Mouse (Mus musculus) bone marrow macrophage, adult 2 months (primary cell): ENCODE results near the gene Boll. TPM values are rescaled to one million over a fixed set of nuclear protein-coding genes. Genes with fewer than 3 reads are reported as not detected.

Experiments
- H3K27ac ChIP-seq: 2 replicates; pipeline ENCODE4 v1.5.1; 2012; ENCODE audit warnings: low read depth, low read length; ENCODE audit not compliant: insufficient read depth
- H3K4me1 ChIP-seq: 2 replicates; pipeline ENCODE4 v1.6.1; 2012; ENCODE audit warnings: low read length; ENCODE audit not compliant: control insufficient read depth, insufficient read depth
- H3K4me3 ChIP-seq: 2 replicates; pipeline ENCODE4 v1.5.1; 2012; ENCODE audit warnings: mild to moderate bottlenecking, low read length, moderate library complexity; ENCODE audit not compliant: insufficient read depth
- CTCF ChIP-seq: IDR thresholded peaks from 2 replicates; pipeline ENCODE4 v1.5.1; 2012; ENCODE audit warnings: low read depth, mild to moderate bottlenecking, low read length, moderate library complexity
- POLR2A ChIP-seq: IDR thresholded peaks from 2 replicates; pipeline ENCODE4 v1.6.1; 2012; ENCODE audit warnings: mild to moderate bottlenecking, low read depth, low read length, borderline replicate concordance
- polyA plus RNA-seq: library from polyadenylated mRNA; stranded (reverse); fragments of >200 nt; gene quantifications from 2 replicates; pipeline ENCODE4 v1.2.4, GENCODE M21; 2012; ENCODE audit not compliant: missing spikeins, insufficient read depth, insufficient read length

The Boll gene
- polyA plus RNA-seq, 1 experiment = not detected

GRCm38 (mm10) chr1:55246374-55246773 lies 116.9 kb downstream of the Boll start:
- no peak overlapping the region for H3K4me3 ChIP-seq
- TF ChIP-seq POLR2A = no peak
- TF ChIP-seq CTCF = no peak
- no peak overlapping the region for H3K27ac ChIP-seq
- peaks cover 4% of the 10 kb centered on the region; the same call in 1 of the 2 replicates for H3K4me1 ChIP-seq

DNA sequence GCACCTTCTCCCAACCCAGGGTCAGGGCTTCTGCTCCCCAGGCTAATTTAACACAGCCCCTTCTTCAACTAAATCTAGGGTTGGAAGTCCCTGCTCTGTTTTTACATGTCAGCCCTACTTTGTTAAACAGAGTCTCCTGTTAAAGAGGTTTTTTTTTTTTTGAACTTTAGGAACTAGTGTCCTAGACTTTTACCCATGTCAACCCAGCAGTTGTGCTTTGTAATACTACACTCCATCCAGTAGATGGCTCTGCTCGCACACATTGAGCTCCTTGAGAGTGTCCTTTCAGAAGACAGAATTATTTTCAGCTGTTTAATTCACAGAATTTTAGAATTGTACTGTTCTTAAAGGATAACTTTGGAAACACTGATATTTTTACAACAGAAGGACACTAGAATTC lies 124.0 kb downstream of the Boll start:
- TF ChIP-seq CTCF (no peak), POLR2A (no peak)
- Histone ChIP-seq H3K4me1 (peaks cover 11% of the 10 kb centered on the region), H3K27ac (no peak overlapping the region), H3K4me3 (peak overlapping the region; percentile 78)

DNA sequence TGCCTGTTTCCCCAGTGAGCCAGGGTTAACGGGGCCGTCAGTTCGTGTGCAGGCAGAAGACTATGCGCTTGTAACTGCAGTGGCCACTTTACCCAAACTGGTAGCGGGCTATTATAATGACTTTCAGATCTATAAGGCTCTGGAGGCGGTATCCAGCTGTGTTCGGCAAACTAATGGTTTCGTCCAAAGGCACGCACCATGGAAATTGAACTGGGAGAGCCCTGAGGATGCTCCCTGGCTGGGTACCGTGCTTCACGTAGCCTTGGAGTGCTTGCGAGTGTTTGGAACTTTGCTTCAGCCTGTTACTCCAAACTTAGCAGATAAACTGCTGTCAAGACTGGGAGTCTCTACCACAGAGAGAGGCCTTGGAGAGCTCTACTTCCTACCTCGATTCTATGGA lies 124.8 kb downstream of the Boll start:
- no peak overlapping the region for H3K27ac ChIP-seq
- TF ChIP-seq POLR2A (no peak), CTCF (no peak)
- H3K4me1 ChIP-seq = peaks cover 11% of the 10 kb centered on the region
- H3K4me3 ChIP-seq = peak overlapping the region; percentile 78

GRCm38 (mm10) chr1:55237643-55238161 lies 125.6 kb downstream of the Boll start:
- peaks cover 11% of the 10 kb centered on the region for H3K4me1 ChIP-seq
- TF ChIP-seq POLR2A = no peak
- TF ChIP-seq CTCF = no peak
- H3K27ac ChIP-seq = no peak overlapping the region; the same call in 1 of the 2 replicates
- peak overlapping the region; percentile 78 for H3K4me3 ChIP-seq

DNA sequence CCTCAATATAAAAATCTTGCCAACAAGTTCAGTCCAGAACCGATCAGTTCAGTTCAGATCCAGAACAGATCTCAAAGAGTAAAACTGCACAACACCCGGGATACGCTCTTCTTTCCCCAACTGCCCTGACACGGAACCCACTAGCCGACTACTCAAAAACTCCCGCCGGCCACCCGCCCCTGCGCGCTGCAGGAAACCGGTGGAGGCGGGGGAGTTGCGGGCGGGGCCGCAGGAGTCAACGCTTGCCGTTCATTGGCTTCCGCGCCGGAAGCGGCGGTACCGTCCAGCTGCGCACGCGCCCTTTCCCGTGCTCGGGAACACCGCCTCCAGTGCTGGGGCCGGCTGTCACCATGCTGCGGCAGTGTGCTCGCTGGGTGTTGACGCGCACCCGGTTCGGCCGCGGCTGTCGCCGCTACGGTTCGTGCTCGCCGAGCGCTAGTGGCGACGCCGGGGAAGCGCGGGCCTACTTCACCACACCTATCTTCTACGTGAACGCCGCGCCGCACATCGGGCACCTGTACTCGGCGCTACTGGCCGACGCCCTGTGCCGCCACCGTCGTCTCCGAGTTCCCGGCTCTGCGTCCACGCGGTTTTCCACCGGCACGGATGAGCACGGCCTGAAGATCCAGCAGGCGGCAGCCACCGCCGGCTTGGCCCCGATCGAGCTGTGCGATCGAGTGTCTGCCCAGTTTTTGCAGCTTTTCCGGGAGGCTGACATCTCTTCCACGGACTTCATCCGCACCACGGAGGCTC lies 126.2 kb downstream of the Boll start, which contains the start of gene Mars2:
Gene Mars2 (plus strand): TSS at position 288 of the 753 bp plus-strand sequence.
- Histone ChIP-seq H3K4me3 (peak within 1 kb of the TSS; percentile 78), H3K4me1 (peaks cover 9% of the 10 kb centered on the region), H3K27ac (no peak within 1 kb of the TSS; the same call in 1 of the 2 replicates)
- TF ChIP-seq CTCF (no peak), POLR2A (no peak)

GRCm38 (mm10) chr1:55236487-55236886 lies 126.8 kb downstream of the Boll start:
- no peak for TF ChIP-seq POLR2A
- TF ChIP-seq CTCF = no peak
- Histone ChIP-seq H3K4me1 (peaks cover 9% of the 10 kb centered on the region), H3K4me3 (peak overlapping the region; percentile 56), H3K27ac (no peak overlapping the region)

GRCm38 (mm10) chr1:55234910-55235520 lies 128.3 kb downstream of the Boll start:
- H3K27ac ChIP-seq = no peak overlapping the region
- H3K4me1 ChIP-seq = no peaks in the 10 kb centered on the region
- no peak overlapping the region for H3K4me3 ChIP-seq
- TF ChIP-seq CTCF (no peak), POLR2A (no peak)

DNA sequence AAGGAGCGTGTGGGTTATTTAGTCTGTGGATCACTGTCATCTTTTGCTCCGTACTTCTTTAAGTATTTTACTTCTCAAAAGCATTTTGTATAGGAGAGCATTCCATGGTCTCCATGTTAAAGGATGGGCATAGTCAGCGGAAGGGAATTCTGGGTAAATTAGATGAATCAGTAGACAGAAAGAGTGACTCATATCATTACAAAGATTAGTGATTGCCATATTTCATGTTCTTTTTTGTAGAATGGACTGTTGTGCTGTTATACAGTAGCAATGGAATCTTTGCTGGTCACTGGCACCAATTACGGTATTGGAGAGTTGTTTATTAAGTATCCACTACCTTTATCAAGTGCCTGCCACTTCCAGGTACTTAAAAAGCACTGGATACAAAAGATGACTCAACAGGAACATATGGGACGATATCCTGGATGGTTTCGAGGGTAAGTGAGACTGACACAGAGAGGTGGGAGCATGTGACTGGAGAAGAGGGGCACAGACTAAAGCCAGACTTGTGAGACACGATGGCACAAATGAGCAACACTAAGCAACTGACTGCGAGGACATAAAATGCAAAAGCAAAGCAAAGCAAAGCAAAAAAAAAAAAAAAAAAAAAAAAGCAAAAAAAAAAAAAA lies 134.9 kb downstream of the Boll start:
- TF ChIP-seq POLR2A = no peak

GRCm38 (mm10) chr1:55227376-55227775 lies 135.9 kb downstream of the Boll start:
- H3K4me3 ChIP-seq = no peak overlapping the region
- no peak overlapping the region for H3K27ac ChIP-seq
- peaks cover 5% of the 10 kb centered on the region; the same call in 1 of the 2 replicates for H3K4me1 ChIP-seq
- no peak for TF ChIP-seq POLR2A
- no peak for TF ChIP-seq CTCF

More for the DNA sequence above, 134.9 kb downstream of the Boll start:
- H3K4me3 ChIP-seq = no peak overlapping the region
- peaks cover 5% of the 10 kb centered on the region; the same call in 1 of the 2 replicates for H3K4me1 ChIP-seq
- H3K27ac ChIP-seq = no peak overlapping the region
